Mouse (Mus musculus): ENCODE measurements around the gene Lrrn4. TPM values are rescaled to one million over a fixed set of nuclear protein-coding genes. Genes with fewer than 3 reads are reported as not detected.

Gene Lrrn4
- total RNA-seq (2021) = under 1 TPM; 0.69 to 0.76 TPM
- long read RNA-seq, experiment 1 = 0 reads
- long read RNA-seq, experiment 2 = 0 reads

DNA sequence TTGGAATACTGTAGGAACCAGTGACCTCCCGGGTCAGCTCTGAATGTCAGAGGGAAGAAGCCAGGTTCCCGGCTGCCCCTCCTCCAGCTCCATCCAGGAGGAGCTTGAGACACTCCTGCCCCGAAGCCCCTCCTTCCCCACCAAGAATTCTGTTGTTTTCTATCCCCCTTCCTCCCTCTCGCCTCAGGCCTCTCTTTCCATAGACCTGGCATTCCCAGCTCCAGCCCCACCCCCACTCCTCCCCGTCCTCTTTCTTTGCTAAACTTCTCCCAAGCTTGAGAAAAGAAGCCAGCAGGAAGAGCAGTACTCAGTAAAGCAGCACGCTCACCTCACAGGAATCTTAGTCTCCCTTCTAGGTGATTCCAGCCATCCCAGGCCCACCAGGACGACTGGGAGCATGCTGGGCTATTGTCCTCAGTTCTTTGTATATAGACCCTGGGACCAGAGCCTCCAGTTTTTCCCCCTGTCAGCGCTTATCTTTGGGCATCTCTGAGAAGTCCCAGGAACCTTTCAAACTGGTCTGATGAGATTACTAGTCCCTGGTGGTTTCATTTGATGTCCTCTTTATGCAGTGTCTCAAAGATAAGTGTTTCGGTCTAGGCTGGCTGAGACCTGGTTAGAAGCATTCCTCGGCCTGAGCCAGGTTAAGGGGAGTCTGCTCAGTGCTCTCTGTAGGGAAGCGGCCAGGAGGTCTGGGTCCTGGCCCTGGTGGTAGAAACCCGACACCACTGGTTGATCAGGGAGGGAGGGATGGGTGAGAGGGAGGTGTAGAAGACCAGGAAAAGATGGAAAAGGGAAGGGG, at the start of gene Lrrn4:
Gene Lrrn4 (minus strand): TSS at position 48 of the 802 bp plus-strand sequence.
- no peak for DNase-seq (ENCODE audit: low spot score in 2 of 2)

DNA sequence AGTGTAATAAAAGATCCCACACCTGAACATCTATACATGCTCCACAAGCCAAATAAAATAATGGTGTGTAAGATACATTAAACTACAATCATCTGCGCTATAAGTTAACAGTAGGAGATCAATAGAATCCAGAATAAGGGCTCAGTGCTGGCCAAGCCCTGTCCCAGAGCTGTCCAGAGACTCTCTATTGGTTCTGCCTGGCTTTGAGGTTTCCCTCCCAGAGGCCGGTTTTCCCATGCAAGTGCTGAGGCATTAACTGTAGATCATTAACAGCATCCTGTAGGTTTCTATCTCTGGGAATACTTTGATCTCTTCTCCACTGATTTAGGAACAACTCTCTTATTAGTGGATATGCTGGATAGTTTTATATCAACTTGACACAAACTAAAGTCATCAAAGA, 48.3 kb upstream of the Lrrn4 start:
- DNase-seq (ENCODE audit: low spot score in 2 of 2) = no peak

DNA sequence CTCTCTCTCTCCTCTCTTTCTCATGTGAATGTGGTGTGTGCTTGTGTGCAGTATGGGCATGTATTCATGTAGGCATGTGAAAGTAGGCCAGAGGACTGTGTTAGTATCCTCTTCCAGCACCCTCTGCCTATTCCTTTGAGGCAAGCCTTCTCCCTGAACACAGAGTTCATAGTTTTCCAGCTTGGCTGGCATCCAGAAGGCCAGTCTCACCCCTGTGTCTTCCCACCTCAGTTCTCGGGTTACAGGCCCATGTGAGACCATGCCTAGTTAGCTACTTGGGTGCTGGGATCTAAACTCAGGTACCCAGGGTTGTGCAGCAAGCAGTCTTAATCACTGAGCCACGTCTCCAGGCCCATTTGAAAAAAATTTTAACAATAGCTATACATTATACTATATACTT, 47.2 kb upstream of the Lrrn4 start:
- no peak for DNase-seq (ENCODE audit: low spot score in 2 of 2)

DNA sequence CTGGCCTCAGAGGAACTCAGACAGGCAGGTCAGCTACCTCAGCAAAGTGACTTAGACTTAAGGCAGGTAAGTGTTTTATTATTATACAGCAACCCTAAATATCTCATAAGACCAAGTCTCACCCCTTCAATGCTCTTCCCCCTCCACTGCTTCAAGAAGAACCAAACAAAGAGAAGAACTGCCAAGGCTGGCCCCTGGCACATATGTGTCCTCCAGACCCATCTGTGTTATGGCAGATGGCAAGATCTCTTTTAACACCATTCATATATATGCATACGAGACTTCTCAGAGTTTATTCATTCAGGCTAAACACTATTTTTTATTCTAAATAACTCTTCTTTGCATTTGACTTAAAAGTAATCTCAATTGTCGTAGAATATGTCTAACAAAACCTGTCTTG, 46.6 kb upstream of the Lrrn4 start:
- DNase-seq (ENCODE audit: low spot score in 2 of 2) = no peak

DNA sequence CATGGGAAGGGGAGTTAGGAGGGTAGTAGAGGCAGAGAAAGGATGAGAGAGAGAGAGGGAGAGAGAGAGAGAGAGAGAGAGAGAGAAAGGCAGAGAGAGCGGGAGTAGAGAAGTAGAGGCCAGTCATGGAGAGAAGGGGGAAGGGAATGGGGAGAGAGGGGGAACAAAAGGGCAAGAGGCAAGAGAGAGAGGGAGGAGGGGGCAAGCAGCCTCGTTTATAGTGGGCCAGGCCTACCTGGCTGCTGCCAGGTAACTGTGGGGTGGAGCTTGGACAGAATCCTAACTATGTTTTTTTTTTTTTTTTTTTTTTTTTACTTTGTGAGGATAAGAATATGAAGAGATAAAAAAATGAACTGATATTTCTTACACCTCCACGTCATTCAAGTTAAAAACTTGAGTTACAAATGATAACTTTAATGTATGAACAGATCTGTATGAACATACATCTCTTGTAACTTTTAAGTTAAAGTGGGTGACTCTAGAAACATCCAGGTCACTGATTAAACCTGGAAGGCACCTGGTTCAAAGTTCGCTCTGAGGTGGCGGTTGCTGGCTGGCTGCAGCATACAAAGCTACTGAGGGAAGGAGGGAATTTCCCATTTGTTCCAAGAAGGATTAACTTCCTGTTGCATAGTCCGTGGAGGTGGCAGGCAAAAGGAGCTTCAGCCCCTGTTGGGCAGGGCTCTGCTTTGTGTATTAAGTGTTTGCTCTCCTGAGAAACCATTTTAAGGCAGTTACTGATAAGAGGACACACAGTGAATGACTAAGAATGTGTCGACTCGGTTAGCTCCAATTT, 42.8 kb upstream of the Lrrn4 start:
- no peak for DNase-seq (ENCODE audit: low spot score in 2 of 2)

DNA sequence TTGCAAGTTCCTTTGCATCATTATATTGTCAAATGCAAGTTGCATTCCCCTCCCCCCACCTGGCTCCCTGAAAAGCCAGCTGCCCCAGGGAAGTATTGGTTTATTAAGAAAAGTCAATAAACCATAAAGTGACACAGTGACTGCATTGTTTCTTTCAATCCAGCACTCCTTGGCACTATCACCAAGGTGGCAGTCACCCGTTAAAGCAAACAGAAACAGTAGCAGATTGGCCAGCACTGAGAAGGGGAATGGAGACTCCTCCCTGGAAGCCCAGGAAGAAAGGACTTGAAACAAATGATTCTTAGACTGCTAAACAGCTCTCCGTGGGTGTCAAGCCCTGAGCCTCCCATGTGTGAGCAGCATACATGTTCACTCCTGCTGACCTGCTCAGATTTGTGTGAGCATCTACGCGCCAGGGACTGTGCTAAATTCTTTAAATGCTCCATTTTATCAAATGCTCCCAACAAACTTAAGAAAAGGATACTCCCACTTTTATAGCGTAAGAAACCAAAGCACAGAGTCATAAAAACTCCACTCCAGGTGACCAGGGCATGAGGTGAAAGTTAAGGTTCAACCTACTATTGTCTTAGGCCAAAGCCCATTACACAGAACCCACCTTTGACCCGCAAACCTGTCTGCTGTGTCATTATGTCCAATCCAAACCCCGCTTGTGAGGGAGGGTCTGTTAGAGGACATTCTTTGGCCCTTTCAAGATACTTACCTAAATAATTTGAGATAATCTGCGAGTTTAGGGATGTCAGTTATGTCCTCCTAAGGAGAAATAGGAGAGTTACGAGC, 41.6 kb upstream of the Lrrn4 start:
- no peak for DNase-seq (ENCODE audit: low spot score in 2 of 2)

DNA sequence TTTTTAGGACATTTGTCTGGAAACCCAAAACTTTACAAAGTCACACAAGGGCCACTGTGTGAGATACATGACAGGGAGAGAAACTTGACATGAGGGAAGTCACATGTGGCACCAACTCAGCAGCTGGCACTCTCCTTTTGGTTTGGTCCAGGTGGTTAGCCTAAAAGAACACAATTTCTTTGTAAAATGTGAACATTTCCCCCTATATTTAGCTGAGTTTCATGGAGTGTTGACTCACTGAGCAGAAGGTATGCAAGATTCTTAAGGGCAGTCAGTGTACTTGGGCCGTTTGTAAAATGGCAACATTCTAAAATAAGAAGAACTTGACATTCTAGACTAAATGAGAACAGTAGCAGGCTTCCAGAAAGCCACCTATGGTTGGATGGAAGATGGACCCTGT, 34.1 kb upstream of the Lrrn4 start:
- no peak for DNase-seq (ENCODE audit: low spot score in 2 of 2)

DNA sequence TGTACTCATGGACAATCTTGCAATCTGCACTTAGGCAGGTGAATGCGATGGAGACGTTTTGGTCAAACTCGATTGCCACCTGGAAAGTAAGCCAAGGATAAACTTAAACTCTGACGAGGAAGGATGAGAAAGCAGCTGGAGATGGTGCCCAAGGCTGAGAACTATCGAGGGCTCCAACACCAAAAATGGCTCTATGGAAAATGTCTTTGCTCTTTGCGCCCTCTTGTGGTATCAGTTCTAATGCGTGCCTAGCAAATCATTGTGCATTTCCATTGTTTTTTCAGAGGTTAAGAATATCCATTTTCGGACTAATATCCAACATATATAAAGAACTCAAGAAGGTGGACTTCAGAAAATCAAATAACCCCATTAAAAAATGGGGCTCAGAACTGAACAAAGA, 26.1 kb upstream of the Lrrn4 start:
- peak in 1 of 2 experiments; percentile 55 for DNase-seq (ENCODE audit: low spot score in 2 of 2)

DNA sequence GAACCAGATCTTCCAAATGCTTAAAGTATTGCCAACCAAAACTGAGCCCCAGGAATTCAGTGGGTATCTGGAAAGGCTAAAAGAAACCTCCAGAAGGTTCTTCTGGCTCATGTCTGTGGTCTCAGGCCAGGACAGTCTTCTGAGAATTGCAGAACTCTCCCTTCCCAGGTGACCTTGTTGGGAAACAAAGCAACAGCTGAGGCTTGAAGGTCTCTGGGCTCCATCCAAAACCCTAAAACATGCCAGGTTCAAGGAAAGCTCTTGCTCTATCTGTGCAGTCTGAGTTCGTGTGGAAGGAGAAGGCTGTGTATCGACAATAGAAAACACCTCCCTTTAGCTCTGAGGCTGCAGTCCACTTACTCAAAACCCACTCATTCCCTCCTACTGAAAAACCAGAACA, 24.3 kb upstream of the Lrrn4 start:
- no peak for DNase-seq (ENCODE audit: low spot score in 2 of 2)

DNA sequence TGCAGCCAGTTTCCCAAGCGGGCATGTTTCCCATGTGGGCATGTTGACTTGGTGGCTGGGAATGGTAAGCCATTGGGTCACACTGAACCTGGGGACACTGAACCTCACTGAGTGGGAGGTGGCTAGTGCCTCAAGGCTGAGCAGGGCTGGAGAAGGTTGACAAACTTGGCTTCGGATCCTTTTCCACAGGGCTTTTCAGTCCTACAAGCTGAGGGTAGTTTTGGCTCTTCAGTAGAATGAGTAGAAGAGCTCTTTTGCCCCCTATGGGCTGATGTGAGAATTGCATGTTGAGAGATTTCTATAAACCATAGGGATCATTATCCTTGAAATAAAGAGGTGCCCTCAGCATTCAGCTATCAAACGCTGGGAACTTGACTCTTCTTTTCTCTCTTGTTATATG, 22.8 kb upstream of the Lrrn4 start:
- DNase-seq (ENCODE audit: low spot score in 2 of 2) = peak; percentile 54 to 81

DNA sequence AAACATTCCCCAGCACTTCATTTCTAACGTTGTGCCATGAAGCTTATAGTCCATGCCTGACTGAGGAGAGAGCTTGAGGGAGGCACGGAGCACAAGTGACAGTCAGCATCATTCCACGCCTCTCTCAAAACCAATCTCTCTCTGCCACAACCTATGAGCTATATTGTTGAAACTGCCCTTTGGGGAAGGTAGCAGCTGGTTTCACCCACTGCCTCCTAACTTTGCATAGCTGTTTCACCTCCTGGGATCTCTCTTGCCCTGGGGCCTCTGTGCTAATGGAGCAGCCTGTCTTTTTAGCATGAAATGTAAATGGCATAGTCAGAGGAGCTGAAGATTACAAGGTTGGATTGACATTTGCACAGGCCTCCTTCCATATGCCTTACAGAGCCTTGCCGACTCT, 21.4 kb upstream of the Lrrn4 start:
- no peak for DNase-seq (ENCODE audit: low spot score in 2 of 2)

DNA sequence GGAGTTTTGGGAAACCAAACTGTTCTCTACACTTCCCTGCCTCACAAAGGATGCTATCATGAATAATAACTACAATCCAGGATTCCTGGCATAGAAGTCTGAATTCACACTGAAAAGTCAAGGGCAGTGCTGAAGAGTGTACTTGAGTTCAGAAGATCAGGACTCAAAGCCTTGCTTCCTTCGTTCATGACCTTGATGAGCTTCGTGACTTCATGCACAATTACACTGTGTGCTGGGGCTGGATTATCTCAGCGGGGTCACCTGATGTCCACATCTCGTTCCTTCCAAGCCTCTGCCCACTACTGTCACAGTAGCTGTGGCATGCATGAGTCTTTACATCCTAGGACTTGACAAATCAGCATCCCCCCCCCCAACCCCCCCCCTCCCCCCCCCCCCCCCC, 20.9 kb upstream of the Lrrn4 start:
- no peak for DNase-seq (ENCODE audit: low spot score in 2 of 2)

DNA sequence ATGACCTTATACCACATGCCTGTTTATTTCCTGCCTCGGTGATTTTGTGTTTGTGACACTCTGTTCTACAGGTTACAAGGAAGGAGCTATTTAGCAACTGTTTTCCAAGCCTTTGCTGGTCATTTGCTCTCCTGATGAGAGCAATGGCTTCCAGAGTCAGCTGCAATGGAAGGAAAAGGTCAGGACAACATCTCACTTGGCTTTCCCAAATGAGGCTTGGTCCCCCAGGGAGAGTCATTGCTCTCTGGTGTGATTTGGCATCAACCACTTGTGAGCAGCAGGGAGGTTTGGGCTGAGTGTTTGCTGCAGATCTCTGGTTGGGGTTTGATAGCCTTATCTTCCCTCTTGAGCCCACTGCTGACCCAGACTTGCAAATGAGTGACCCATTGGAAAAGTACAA, 19.9 kb upstream of the Lrrn4 start:
- DNase-seq (ENCODE audit: low spot score in 2 of 2) = no peak

DNA sequence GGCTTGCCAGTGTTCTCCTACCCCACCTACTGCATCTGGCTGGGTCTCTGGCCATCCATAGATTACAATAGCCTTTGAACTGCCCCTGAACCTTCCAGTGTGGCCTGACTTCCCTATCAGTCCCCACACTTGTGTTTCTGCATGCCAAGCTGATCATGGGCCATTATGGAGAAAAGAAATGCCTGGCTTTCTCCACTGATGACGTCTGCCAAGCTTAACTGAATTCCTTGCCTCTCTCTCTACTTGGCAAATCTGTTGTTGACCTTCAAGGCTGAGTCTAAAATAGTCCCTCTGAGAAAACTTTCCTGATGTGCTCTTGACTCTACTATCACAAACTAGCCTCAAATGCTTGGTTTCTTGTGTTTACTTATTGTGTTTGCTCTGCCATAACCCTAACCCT, 17.5 kb upstream of the Lrrn4 start:
- no peak for DNase-seq (ENCODE audit: low spot score in 2 of 2)

DNA sequence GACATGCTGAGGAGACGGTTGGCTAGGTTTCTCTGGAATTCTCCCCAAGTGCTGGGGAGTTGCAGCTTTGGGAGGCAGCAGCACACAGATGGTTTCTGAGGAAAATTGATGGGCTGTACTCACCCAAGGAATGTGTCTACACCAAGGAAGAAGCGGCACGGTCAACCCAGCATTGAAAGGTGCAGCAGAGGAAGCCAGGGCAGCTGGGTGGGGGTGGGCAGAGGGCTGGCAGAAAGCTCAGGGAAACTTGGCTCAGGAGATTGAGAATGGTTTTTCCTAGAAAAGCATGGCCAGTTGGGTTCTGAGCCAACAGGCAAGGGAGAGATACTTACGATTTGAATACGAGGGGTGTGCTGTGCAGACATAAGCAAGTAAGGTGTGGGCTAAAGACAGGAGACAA, 13.1 kb upstream of the Lrrn4 start:
- no peak for DNase-seq (ENCODE audit: low spot score in 2 of 2)

DNA sequence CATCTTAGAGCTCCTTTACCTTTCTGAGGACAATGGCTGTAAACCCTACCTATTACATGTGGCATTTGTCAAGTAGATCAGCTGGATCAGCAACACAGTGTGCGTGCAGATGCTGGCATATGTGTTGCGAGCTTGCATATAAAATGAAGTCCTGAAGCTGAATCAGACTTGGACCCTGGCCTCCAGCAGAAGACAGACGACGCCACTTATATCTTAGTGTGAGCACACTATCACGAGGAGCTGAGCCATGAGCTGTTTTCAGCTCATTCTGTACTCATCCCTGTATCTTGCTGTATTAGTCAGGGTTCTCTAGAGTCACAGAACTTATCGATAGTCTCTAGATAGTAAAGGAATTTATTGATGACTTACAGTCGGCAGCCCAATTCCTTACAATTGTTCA, 4.6 kb upstream of the Lrrn4 start:
- no peak for DNase-seq (ENCODE audit: low spot score in 2 of 2)

DNA sequence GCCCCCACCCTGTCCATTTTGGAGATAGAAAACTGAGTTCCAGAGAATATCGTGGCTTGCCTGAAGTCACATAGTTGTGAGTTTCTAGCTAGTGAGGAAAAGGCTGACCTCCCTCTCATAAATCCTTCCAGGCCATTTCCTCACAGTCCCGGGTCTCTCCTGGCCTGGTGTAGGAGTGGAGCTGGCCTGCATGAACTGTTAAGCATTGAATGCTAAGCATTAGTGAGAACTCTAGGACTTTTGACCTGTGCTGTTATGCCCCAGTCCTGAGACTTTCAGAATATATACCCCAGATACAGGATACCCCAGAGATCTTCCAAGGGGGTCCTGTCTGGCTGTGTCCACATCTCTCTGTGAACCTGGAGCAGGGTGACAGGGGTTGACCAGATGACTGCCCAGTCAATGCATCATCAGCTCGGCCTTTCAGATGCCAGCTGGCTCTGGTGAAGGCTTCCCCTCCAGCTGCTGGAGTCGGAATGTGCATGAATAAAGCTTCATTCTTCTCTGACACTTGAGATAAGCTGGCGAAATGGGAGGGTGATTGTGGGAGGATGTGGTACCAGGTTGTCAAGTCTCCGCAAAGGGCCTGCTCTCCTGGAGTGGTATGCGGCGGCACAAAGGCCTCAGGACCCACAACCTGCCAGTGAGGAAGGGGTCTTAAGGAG, 3.7 kb upstream of the Lrrn4 start:
- DNase-seq (ENCODE audit: low spot score in 2 of 2) = no peak

DNA sequence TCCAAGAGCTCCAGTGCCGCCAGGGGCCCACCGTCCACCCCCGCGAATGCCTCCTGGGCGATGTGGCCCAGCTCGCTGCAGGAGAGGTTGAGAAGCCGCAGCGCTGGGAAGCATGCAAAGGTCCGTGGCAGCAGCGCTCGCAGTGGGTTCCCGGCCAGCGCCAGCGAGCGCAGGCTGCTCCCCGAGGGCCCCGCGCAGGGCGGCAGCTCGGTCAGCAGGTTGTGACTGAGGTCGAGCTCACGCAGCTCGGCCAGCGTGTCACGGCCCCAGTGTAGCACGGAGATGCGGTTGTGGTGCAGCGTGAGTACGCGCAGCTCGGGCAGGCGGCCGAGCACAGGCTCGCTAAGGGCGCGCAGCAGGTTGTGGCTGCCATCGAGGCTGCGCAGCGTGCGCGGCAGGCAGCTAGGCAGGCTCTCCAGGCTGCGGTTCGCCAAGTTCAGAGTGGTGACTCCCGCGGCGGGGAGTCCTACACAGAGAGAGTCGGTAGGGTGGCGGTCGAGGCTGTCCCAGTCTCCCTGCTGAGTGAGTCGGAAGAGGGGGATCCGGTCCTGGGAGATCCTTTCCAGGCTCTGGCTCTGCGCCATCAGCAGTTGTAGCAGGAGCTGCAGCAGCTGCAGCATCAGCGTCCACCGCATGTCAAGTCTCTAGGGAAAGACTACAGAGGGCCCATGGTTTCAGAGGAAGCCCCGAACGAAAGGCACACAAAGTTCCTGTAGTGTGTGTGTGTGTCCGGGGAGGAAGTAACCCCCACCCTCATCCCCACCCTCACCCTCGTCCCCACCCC, 1.2 kb downstream of the Lrrn4 start:
- DNase-seq (ENCODE audit: low spot score in 2 of 2) = peak; percentile 16 to 35

DNA sequence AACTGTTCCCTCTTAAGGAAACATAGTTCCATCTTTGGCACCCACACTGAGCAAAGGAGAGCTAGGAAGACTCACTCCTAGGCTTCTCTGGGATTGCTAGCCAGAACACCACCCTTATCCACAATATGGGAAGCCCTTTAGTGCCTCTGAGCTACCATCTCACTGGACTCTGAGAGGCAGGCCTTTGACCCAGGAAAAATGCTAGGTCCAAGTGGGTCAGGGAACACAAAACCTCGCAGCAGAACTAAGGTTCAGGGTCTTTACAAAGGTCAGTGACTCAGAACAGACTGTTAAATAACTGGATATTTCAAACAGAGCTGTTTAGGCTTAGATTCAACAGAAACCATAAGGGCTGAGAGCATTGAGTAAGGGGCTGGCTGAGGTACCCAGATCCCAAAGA, 3.7 kb downstream of the Lrrn4 start:
- no peak for DNase-seq (ENCODE audit: low spot score in 2 of 2)

DNA sequence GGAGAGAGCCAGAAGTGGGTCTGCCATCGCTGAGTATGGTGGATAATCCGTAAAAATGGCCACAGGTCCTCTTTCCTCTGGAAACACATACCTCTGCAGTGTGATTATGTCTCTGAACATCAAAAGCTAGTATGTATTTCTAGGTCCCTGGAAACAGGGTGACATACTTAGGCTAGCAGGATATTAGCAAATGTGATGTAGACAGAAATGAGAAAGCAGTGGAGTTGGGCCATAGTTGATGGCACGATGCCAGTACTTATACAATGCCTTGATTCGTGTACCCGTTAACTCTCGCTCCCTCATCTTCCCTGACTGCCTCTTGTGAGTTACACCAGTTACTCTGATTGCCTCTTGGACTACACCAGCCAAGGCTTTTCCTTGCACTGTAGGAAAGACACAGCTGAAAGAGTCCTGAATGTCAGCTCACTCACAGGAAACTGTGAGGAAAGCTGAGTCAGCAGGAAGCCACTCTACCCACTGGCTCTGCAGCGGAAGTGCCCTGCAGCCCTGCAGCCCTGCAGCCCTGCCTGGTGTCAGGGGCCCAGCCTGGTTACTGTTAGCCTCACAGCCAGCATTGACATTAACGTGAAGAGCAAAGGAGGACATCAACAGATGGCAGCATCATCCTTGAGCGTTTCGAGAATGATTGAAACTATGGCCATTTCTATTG, 6.9 kb downstream of the Lrrn4 start:
- DNase-seq (ENCODE audit: low spot score in 2 of 2) = no peak
